Mouse (Mus musculus) lung, postnatal 0 days (tissue): ENCODE measurements around the gene Mapk10. TPM values are rescaled to one million over a fixed set of nuclear protein-coding genes. Genes with fewer than 3 reads are reported as not detected.

Source experiments
- ATAC-seq: fragments of 200-750 bp; cut with Nextera tagmentation; 2 replicates; pipeline ENCODE4 v1.8.0; 2017; ENCODE audit warnings: moderate library complexity
- DNase-seq: peaks from one replicate; pipeline ENCODE4 v3.0.0-alpha.2; 2016; ENCODE audit warnings: low spot score
- H3K27ac ChIP-seq: fragments of 300-500 bp; sonication (generic); 2 replicates; pipeline ENCODE4 v1.5.1; 2014; ENCODE audit warnings: antibody characterized with exemption, mild to moderate bottlenecking, low read length, mixed read lengths
- H3K27me3 ChIP-seq: fragments of 300-500 bp; sonication (generic); replicated peaks from 2 replicates; pipeline ENCODE4 v1.6.1; 2014; ENCODE audit warnings: low read length, mixed read lengths; ENCODE audit not compliant: insufficient read depth
- H3K36me3 ChIP-seq: fragments of 300-500 bp; sonication (generic); 2 replicates; pipeline ENCODE4 v1.6.1; 2014; ENCODE audit warnings: low read length, mixed read lengths; ENCODE audit not compliant: insufficient read depth
- H3K4me1 ChIP-seq: fragments of 300-500 bp; sonication (generic); 2 replicates; pipeline ENCODE4 v1.6.1; 2014; ENCODE audit warnings: antibody characterized with exemption, low read depth, low read length, mixed read lengths; ENCODE audit not compliant: insufficient read depth
- H3K4me2 ChIP-seq: fragments of 300-500 bp; sonication (generic); replicated peaks from 2 replicates; pipeline ENCODE4 v1.6.1; 2014; ENCODE audit warnings: low read depth, mild to moderate bottlenecking, low read length, moderate library complexity, mixed read lengths
- H3K4me3 ChIP-seq: fragments of 300-500 bp; sonication (generic); 2 replicates; pipeline ENCODE4 v1.5.1; 2014; ENCODE audit warnings: low read depth, low read length
- H3K9ac ChIP-seq: fragments of 300-500 bp; sonication (generic); replicated peaks from 2 replicates; pipeline ENCODE4 v1.6.1; 2014; ENCODE audit warnings: low read depth, mild to moderate bottlenecking
- H3K9me3 ChIP-seq: fragments of 300-500 bp; sonication (generic); 2 replicates; pipeline ENCODE4 v1.6.1; 2016; ENCODE audit warnings: low read length, mixed read lengths
- CTCF ChIP-seq: IDR thresholded peaks from 2 replicates; pipeline ENCODE4 v1.5.1; 2016; ENCODE audit warnings: antibody characterized with exemption, mild to moderate bottlenecking
- EP300 ChIP-seq: IDR thresholded peaks from 2 replicates; pipeline ENCODE4 v1.6.1; 2016; ENCODE audit warnings: antibody characterized with exemption, mild to moderate bottlenecking, control low read depth
- WGBS: fragments of 180-500 bp; shearing (Covaris S2); extraction: QIAGEN DNeasy Blood & Tissue Kit; methylation state at CpG from one replicate; pipeline ENCODE4 v1.1.7; 2014; 5-methylcytosine and 5-hydroxymethylcytosine counted together
- polyA plus RNA-seq: library from polyadenylated mRNA; unstranded; fragments of >200 nt; fragmentation: Nextera tagmentation; extraction: Ambion mirVana; gene quantifications from 2 replicates; pipeline ENCODE4 v1.2.1, GENCODE M21; 2015

Gene Mapk10
- polyA plus RNA-seq, 1 experiment from 2014 or later = 0.66 TPM

DNA sequence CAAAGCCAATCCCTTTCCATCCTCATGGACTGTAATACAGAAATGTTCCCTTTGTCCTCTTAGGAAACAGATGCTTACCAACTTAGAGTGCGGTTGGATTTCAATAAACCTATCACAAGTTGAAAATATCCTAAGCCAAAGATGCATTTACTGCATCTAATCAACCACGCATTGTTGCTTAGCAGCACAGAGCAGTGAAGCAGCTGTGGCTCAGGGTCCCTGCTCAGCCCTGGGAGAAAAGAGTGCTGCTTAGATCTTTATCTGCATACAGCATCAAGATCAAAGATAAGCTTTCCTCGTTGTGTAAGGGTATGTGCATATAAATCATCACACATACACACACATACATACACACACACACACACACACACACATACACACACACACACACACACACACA, 190.2 kb downstream of the Mapk10 start:
- ATAC-seq (no peak), DNase-seq (no peak)
- TF ChIP-seq CTCF = no peak
- TF ChIP-seq EP300 = no peak
- Histone ChIP-seq H3K4me1 (no peaks in the 10 kb centered on the region), H3K27me3 (no peaks in the 10 kb centered on the region), H3K9ac (no peak overlapping the region), H3K4me2 (no peak overlapping the region), H3K9me3 (no peaks in the 10 kb centered on the region), H3K27ac (no peak overlapping the region), H3K4me3 (no peak overlapping the region), H3K36me3 (no peaks in the 10 kb centered on the region)
- WGBS = 55% methylated on average over 3 of the region's 3 CpGs

DNA sequence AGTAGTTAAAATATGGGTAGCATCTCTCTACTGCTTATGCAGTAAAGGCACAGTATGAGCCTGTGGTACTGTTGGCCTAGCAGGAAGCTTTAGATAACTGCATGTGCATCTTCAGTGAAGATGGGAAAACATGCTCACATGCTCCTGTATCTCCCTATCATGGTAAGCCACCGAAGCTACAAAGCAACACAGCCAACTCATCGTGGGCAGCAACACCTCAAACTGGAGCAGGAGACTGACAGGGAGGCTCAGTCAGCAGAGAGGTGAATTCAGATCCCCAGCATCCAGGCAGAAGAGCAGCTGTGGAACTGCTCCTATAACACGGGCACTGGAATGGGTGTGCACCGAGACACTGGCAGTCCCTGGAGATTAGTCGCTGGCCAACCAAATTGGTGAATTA, 191.0 kb downstream of the Mapk10 start:
- no peaks in the 10 kb centered on the region for H3K9me3 ChIP-seq
- no peaks in the 10 kb centered on the region for H3K4me1 ChIP-seq
- DNase-seq (no peak), ATAC-seq (no peak)
- H3K9ac ChIP-seq = no peak overlapping the region
- H3K36me3 ChIP-seq = no peaks in the 10 kb centered on the region
- H3K4me2 ChIP-seq = no peak overlapping the region
- no peaks in the 10 kb centered on the region for H3K27me3 ChIP-seq
- no peak overlapping the region for H3K27ac ChIP-seq
- TF ChIP-seq CTCF = no peak
- TF ChIP-seq EP300 = no peak
- H3K4me3 ChIP-seq = no peak overlapping the region
- WGBS = 90% methylated on average over 5 of the region's 5 CpGs

DNA sequence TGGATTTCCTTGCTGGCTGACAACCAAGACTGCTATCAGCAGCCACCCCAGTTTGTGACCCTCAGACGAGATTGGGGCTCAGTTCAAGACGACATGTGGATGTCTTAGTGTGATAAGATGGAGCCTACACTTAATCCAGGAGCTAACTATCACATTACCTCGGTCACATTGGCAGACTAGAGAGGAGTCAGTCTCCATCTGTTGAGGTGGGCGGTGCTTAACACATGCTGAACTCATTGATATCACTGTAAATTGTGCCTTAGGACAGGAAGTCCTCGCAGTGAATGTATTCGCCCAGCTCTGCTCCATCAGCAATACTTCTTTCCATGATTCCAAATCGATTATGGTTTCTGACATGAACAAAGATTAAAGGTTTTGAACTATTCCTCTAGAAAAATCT, 193.5 kb downstream of the Mapk10 start:
- Histone ChIP-seq H3K27me3 (no peaks in the 10 kb centered on the region), H3K4me2 (no peak overlapping the region), H3K4me3 (no peak overlapping the region), H3K9ac (no peak overlapping the region), H3K9me3 (no peaks in the 10 kb centered on the region), H3K4me1 (no peaks in the 10 kb centered on the region), H3K36me3 (no peaks in the 10 kb centered on the region), H3K27ac (no peak overlapping the region)
- DNase-seq = no peak
- ATAC-seq = no peak
- TF ChIP-seq CTCF = no peak
- no peak for TF ChIP-seq EP300
- 60% methylated on average over 7 of the region's 7 CpGs for WGBS

DNA sequence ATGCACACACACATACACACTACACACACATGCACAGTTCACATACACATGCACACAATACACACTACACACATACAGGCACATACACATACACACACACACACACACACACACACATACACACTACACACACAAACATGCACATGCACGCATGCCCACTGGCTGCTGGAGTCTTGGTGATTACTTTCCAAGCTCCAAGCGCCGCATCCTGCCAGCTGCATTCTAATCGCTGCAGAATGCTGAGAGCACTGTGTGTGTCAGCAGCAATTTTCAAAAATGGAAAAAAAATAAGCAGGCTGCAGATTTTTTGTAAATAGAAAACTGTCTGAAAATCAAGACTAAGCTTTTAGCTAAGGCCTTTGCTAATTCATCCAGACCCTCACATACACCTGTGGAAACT, 196.8 kb downstream of the Mapk10 start:
- Histone ChIP-seq H3K9ac (no peak overlapping the region), H3K36me3 (no peaks in the 10 kb centered on the region), H3K27me3 (no peaks in the 10 kb centered on the region), H3K4me1 (no peaks in the 10 kb centered on the region), H3K27ac (no peak overlapping the region), H3K4me3 (no peak overlapping the region), H3K4me2 (no peak overlapping the region), H3K9me3 (no peaks in the 10 kb centered on the region)
- ATAC-seq (no peak), DNase-seq (no peak)
- 87% methylated on average over 4 of the region's 4 CpGs for WGBS
- TF ChIP-seq CTCF (no peak), EP300 (no peak)

DNA sequence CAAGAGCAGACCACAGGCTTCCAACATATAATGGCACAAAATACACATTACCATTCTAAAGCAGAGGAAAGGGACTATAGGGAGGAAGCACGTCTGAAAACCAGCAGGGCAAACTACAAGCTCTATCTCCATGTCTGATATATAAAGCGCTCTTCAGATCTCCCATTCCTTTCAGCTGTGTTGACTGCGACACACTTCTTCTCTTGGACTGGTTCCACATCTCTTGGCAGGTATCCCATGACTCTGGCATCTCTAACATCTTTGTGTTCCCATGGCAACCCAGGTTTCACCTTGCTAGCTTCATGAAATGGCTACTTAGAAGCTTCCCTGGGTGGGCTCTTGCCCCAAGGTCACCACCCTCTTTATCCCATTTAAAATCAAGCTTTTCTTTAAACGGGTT, 202.2 kb downstream of the Mapk10 start:
- Histone ChIP-seq H3K27me3 (no peaks in the 10 kb centered on the region), H3K9ac (no peak overlapping the region), H3K4me3 (no peak overlapping the region), H3K36me3 (no peaks in the 10 kb centered on the region), H3K9me3 (no peaks in the 10 kb centered on the region), H3K4me1 (no peaks in the 10 kb centered on the region), H3K4me2 (no peak overlapping the region), H3K27ac (no peak overlapping the region)
- DNase-seq = no peak
- whole genome bisulfite sequencing = 60% methylated on average over 4 of the region's 4 CpGs
- ATAC-seq = no peak
- TF ChIP-seq CTCF (no peak), EP300 (no peak)

DNA sequence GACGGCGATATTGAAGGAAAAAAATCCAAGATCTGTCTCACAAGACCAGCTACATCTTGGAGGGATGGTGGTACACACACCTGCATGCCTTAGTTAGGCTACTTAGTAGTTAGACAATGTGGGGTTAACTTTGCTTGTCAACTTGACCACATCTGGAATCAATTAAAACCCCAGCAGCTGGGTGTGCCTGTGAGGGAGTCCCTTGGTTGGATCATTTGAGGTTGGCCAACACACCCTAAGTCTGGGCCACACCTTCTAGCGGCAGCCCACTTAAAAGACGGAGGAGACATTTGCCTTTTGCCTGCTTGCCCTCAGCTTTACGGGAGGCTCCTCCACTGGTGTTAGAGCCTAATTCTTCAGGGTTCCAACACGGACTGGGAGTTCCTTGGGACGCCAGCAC, 209.0 kb downstream of the Mapk10 start:
- Histone ChIP-seq H3K4me3 (no peak overlapping the region), H3K27me3 (no peaks in the 10 kb centered on the region), H3K9me3 (no peaks in the 10 kb centered on the region), H3K36me3 (no peaks in the 10 kb centered on the region), H3K4me1 (no peaks in the 10 kb centered on the region), H3K9ac (no peak overlapping the region), H3K27ac (no peak overlapping the region), H3K4me2 (no peak overlapping the region)
- TF ChIP-seq CTCF (no peak), EP300 (no peak)
- 52% methylated on average over 7 of the region's 7 CpGs for whole genome bisulfite sequencing
- ATAC-seq = no peak
- no peak for DNase-seq

DNA sequence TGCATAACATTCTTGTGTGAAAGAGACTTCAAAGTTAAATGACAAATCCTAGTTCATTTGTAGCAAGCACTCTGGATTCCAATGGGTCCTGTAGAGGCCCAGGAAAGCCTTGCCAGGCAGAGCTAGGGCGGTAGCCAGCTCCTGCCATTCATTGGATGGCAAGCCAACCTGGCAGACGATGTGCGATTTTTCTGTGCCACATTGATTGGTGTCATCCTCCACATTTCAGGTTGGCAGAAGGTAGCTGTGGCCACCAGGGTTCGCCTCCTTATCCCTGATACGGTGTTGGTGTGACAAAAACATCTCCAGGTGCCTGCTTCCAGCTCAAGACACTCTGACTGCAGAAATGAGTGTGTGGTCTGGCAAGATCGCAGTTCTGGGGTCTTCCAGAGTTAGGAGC, 210.6 kb downstream of the Mapk10 start:
- H3K27ac ChIP-seq = no peak overlapping the region
- H3K36me3 ChIP-seq = no peaks in the 10 kb centered on the region
- no peak overlapping the region for H3K4me2 ChIP-seq
- no peaks in the 10 kb centered on the region for H3K9me3 ChIP-seq
- no peak overlapping the region for H3K4me3 ChIP-seq
- no peaks in the 10 kb centered on the region for H3K27me3 ChIP-seq
- WGBS = 84% methylated on average over 6 of the region's 6 CpGs
- H3K4me1 ChIP-seq = no peaks in the 10 kb centered on the region
- ATAC-seq (no peak), DNase-seq (no peak)
- TF ChIP-seq EP300 (no peak), CTCF (no peak)
- no peak overlapping the region for H3K9ac ChIP-seq
